10 mouse cellular contexts compared by ENCODE assay signal in genomic region chr12:41680141-41680540, GRCm38 (mm10).
DNase-seq lines count a peak whose midpoint lies in the region; ATAC-seq lines count a peak whose summit lies in the region.
"Had no signal": no experiment of that assay in that cellular context is flagged by ENCODE, and none has a peak within 500 bp of the region (broad histone marks: within the 10 kb centered on the region; RNA-seq: fewer than 3 reads in every experiment).

No protein-coding gene starts in this region.

- WGBS in forebrain, embryonic 11.5 days: 90% methylated on average over 1 of the region's 1 CpGs

- no peaks in the 10 kb centered on the region for H3K27me3 ChIP-seq in forebrain, embryonic 11.5 days (ENCODE audit: control insufficient read depth, insufficient read depth, low read length)
- H3K27me3 ChIP-seq: forebrain, embryonic 15.5 days; liver, embryonic 13.5 days had no signal

- H3K9ac ChIP-seq in forebrain, embryonic 11.5 days (ENCODE audit: low read length): no peak overlapping the region
- H3K9ac ChIP-seq: forebrain, embryonic 15.5 days; liver, embryonic 13.5 days had no signal

- H3K4me3 ChIP-seq in forebrain, embryonic 11.5 days (ENCODE audit: low read depth, low read length): no peak overlapping the region
- H3K4me3 ChIP-seq: forebrain, embryonic 15.5 days; liver, embryonic 13.5 days had no signal

- H3K4me2 ChIP-seq in forebrain, embryonic 11.5 days (ENCODE audit: low read depth, low read length, severe bottlenecking): no peak overlapping the region
- H3K4me2 ChIP-seq: forebrain, embryonic 15.5 days; liver, embryonic 13.5 days had no signal

- no peak overlapping the region for H3K27ac ChIP-seq in forebrain, embryonic 11.5 days (ENCODE audit: low read depth, low read length)
- H3K27ac ChIP-seq: forebrain, embryonic 15.5 days; liver, embryonic 13.5 days had no signal

- no peaks in the 10 kb centered on the region for H3K4me1 ChIP-seq in forebrain, embryonic 11.5 days (replicated peaks; ENCODE audit: control insufficient read depth, insufficient read depth, low read length)
- H3K4me1 ChIP-seq: forebrain, embryonic 15.5 days; liver, embryonic 13.5 days had no signal

- ATAC-seq in forebrain, embryonic 11.5 days (replicated peaks; ENCODE audit: low FRiP score): no peak
- ATAC-seq: forebrain, embryonic 15.5 days had no signal

- no peaks in the 10 kb centered on the region for H3K9me3 ChIP-seq in forebrain, embryonic 11.5 days (ENCODE audit: control insufficient read depth, low read length)
- H3K9me3 ChIP-seq: forebrain, embryonic 15.5 days; liver, embryonic 13.5 days had no signal

- peak; percentile 49 to 53 for DNase-seq in cerebellum, postnatal 10 days
- no peak for DNase-seq in cerebellum, postnatal 36 days
- DNase-seq in left cerebral cortex, adult 18-20 months (ENCODE audit: low spot score in 2 of 2): peak; percentile 17 to 34
- no peak for DNase-seq in left cerebral cortex, adult 11 months (ENCODE audit: low spot score)
- peak; percentile 28 for DNase-seq in MN1 (ENCODE audit: low spot score)
- DNase-seq in layer of hippocampus, adult 9-10 months (ENCODE audit: low spot score): peak; percentile 11
- no peak for DNase-seq in urinary bladder, adult 2 months (ENCODE audit: low spot score)
- no peak for DNase-seq in forebrain, embryonic 11.5 days (ENCODE audit: low spot score)
- DNase-seq: liver, embryonic 13.5 days had no signal

- no peaks in the 10 kb centered on the region for H3K36me3 ChIP-seq in forebrain, embryonic 11.5 days (ENCODE audit: control insufficient read depth, insufficient read depth, low read length)
- H3K36me3 ChIP-seq: forebrain, embryonic 15.5 days; liver, embryonic 13.5 days had no signal

Comparison
In these comparisons a context has a peak if more than half of its experiments do, and no peak if none do; other contexts are left out.
1. DNase-seq: peak in cerebellum, postnatal 10 days (2 of 2), left cerebral cortex, adult 18-20 months (2 of 2), MN1 (single experiment) and layer of hippocampus, adult 9-10 months (single experiment); none in cerebellum, postnatal 36 days (0 of 2), left cerebral cortex, adult 11 months (single experiment), urinary bladder, adult 2 months (single experiment) and forebrain, embryonic 11.5 days (single experiment).